Mouse (Mus musculus) CH12.LX (cell line): Measurements from ENCODE around the gene Scd2. TPM values are rescaled to one million over a fixed set of nuclear protein-coding genes. Genes with fewer than 3 reads are reported as not detected.

Source experiments
- DNase-seq: peaks from one replicate; pipeline ENCODE4 v3.0.0-alpha.2; 2013; ENCODE audit errors: extremely low read depth
- H3K27ac ChIP-seq: 2 replicates; pipeline ENCODE4 v1.5.1; 2012; ENCODE audit warnings: low read depth, mild to moderate bottlenecking, control low read depth, moderate library complexity; ENCODE audit not compliant: insufficient read depth
- H3K27me3 ChIP-seq: replicated peaks from 2 replicates; pipeline ENCODE3; 2012; ENCODE audit warnings: inconsistent platforms
- H3K36me3 ChIP-seq, 2 experiments: replicated peaks in 1 of 2; 2 replicates each; pipeline versions ENCODE3 to v1.6.1; 2012; ENCODE audit warnings: inconsistent platforms in 1 of 2, low read length in 1 of 2, mild to moderate bottlenecking in 1 of 2, mixed read lengths in 1 of 2, moderate library complexity in 1 of 2; ENCODE audit not compliant: control insufficient read depth in 1 of 2, insufficient read depth in 1 of 2
- H3K4me1 ChIP-seq, 2 experiments: 2 replicates each; pipeline ENCODE4 v1.6.1; 2012; ENCODE audit warnings: inconsistent platforms in 1 of 2, moderate library complexity in 1 of 2; ENCODE audit not compliant: insufficient read depth in 2 of 2, control insufficient read depth in 1 of 2
- H3K4me2 ChIP-seq: 2 replicates; pipeline ENCODE4 v1.6.1; 2012; ENCODE audit warnings: low read depth, mild to moderate bottlenecking, control low read depth; ENCODE audit not compliant: poor library complexity, insufficient read depth, severe bottlenecking
- H3K4me3 ChIP-seq, 3 experiments: fragments of 150-350 bp in 1 of 3; sonication (generic) in 1 of 3; replicated peaks in 1 of 3; 2 replicates each; pipeline versions ENCODE3 to v1.5.1; 2011 to 2012; ENCODE audit warnings: low read depth in 2 of 3, low read length in 2 of 3, mild to moderate bottlenecking in 2 of 3, moderate library complexity in 2 of 3, control low read depth in 1 of 3, improper control_type of control experiment in 1 of 3, inconsistent platforms in 1 of 3, mixed read lengths in 1 of 3; ENCODE audit not compliant: poor library complexity in 1 of 3
- H3K79me2 ChIP-seq: replicated peaks from 2 replicates; pipeline ENCODE4 v1.6.1; 2012; ENCODE audit warnings: mild to moderate bottlenecking, moderate library complexity; ENCODE audit not compliant: control insufficient read depth, poor library complexity, insufficient read depth, severe bottlenecking; ENCODE audit errors: extremely low read depth
- H3K9ac ChIP-seq: 2 replicates; pipeline ENCODE4 v1.6.1; 2012; ENCODE audit warnings: low read depth, mild to moderate bottlenecking, control low read depth, moderate library complexity; ENCODE audit not compliant: insufficient read depth
- H3K9me3 ChIP-seq: replicated peaks from 2 replicates; pipeline ENCODE3; 2012; ENCODE audit warnings: low read length, inconsistent platforms, mixed read lengths
- BHLHE40 ChIP-seq: IDR thresholded peaks from 2 replicates; pipeline ENCODE4 v1.6.1; 2011; ENCODE audit warnings: mild to moderate bottlenecking, low read depth, low read length, improper control_type of control experiment
- E2F4 ChIP-seq: IDR thresholded peaks from 2 replicates; pipeline ENCODE4 v1.6.1; 2011; ENCODE audit warnings: low read depth, low read length, improper control_type of control experiment; ENCODE audit not compliant: insufficient replicate concordance
- EP300 ChIP-seq: IDR thresholded peaks from 2 replicates; pipeline ENCODE4 v1.6.1; 2011; ENCODE audit warnings: low read length, improper control_type of control experiment
- JUN ChIP-seq: IDR thresholded peaks from 2 replicates; pipeline ENCODE4 v1.6.1; 2011; ENCODE audit warnings: low read depth, mild to moderate bottlenecking, low read length, improper control_type of control experiment, moderate library complexity; ENCODE audit not compliant: insufficient read depth
- JUND ChIP-seq: conservative IDR thresholded peaks from 2 replicates; pipeline ENCODE4 v1.6.1; 2011; ENCODE audit warnings: low read depth, low read length, improper control_type of control experiment
- MEF2A ChIP-seq: IDR thresholded peaks from 2 replicates; pipeline ENCODE4 v1.6.1; 2014; ENCODE audit warnings: low read depth, mild to moderate bottlenecking, inconsistent platforms, low read length, improper control_type of control experiment, borderline replicate concordance
- NELFE ChIP-seq: IDR thresholded peaks from 2 replicates; pipeline ENCODE4 v1.6.1; 2011; ENCODE audit warnings: low read depth, low read length, improper control_type of control experiment
- dilution Hi-C: fragments of 300-500 bp; cut with MboI; formaldehyde crosslinking; loops from 2 replicates; pipeline ENCODE4 v1.14.3; 2020; ENCODE audit warnings: low sequenced_read_pairs; ENCODE audit not compliant: extremely low pct_unique_long_range_greater_than_20kb, extremely low pct_ligation_motif_present
- in situ Hi-C: fragments of 300-500 bp; cut with MboI; formaldehyde crosslinking; loops from 3 replicates; pipeline ENCODE4 v1.14.3; 2019; ENCODE audit warnings: low sequenced_read_pairs, low pct_ligation_motif_present, low pct_unique_long_range_greater_than_20kb, mixed read lengths
- polyA plus RNA-seq: library from polyadenylated mRNA; unstranded; fragments of >175 nt; gene quantifications from 2 replicates; pipeline ENCODE4 v1.2.1, GENCODE M21; 2012; ENCODE audit warnings: low read depth; ENCODE audit not compliant: insufficient read length
- total RNA-seq, 2 experiments: library from RNA; depleted of rRNA; stranded (reverse); fragments of 300-350 nt in 1 of 2; fragments of >200 nt in 1 of 2; gene quantifications; 2 replicates each; pipeline ENCODE4 v1.2.3; 2012 to 2014

Gene Scd2
- total and polyA plus RNA-seq, 3 experiments: 205 to 408 (median 212) TPM

GRCm38 (mm10) chr19:44335876-44336662 is 42.6 kb downstream of the Scd2 start:
- H3K27me3 ChIP-seq: peaks cover 3% of the 10 kb centered on the region
- in situ Hi-C loops (no loop called here), dilution Hi-C loops (no loop called here)

DNA sequence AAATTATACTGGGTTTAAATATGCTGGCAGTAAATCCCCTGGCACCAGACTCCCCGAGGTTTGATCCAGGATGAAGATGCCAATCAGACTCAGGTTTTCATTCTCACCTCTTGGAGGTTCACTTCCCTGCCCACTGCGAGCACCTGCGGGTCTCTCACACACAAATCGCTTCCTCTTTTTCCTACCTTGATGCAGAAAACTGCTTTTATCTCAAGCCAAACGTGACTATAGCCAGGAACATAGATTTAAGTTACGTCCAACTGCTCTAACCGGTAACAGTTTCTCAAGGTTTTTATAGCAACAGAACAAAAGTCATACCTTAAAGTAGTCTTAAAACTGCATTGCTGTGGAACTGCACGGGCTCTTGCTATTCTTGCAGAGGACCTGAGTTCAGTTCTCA is 56.2 kb downstream of the Scd2 start:
- H3K4me1 ChIP-seq: peaks cover 2 to 8% of the 10 kb centered on the region in 2 experiments; a peak in 2 of 4 replicates
- TF ChIP-seq E2F4: no peak
- TF ChIP-seq MEF2A: no peak
- no peak for TF ChIP-seq NELFE
- TF ChIP-seq, all 38 proteins: peak for 0
- in situ Hi-C loops (no loop called here), dilution Hi-C loops (no loop called here)
- Histone ChIP-seq H3K27me3 (no peaks in the 10 kb centered on the region), H3K79me2 (no peaks in the 10 kb centered on the region), H3K4me3 (no peak overlapping the region), H3K27ac (no peak overlapping the region), H3K4me2 (no peak overlapping the region), H3K9ac (no peak overlapping the region), H3K36me3 (no peaks in the 10 kb centered on the region), H3K9me3 (peaks cover 12% of the 10 kb centered on the region)
- DNase-seq: no peak

More at GRCm38 (mm10) chr19:44335876-44336662, 42.6 kb downstream of the Scd2 start:
- no peak overlapping the region for H3K27ac ChIP-seq
- no peak for DNase-seq
- H3K9me3 ChIP-seq: no peaks in the 10 kb centered on the region
- peaks cover 8 to 40% of the 10 kb centered on the region in 2 experiments for H3K4me1 ChIP-seq
- no peak for TF ChIP-seq JUN
- H3K36me3 ChIP-seq: no peaks in the 10 kb centered on the region
- H3K4me2 ChIP-seq: no peak overlapping the region
- no peaks in the 10 kb centered on the region for H3K79me2 ChIP-seq
- no peak overlapping the region for H3K4me3 ChIP-seq
- no peak overlapping the region for H3K9ac ChIP-seq

GRCm38 (mm10) chr19:44351756-44352155 is 58.3 kb downstream of the Scd2 start:
- Histone ChIP-seq H3K36me3 (no peaks in the 10 kb centered on the region), H3K9ac (no peak overlapping the region), H3K27me3 (no peaks in the 10 kb centered on the region), H3K4me1 (peaks cover 2 to 8% of the 10 kb centered on the region in 2 experiments; a peak in 2 of 4 replicates), H3K9me3 (peaks cover 8% of the 10 kb centered on the region), H3K27ac (no peak overlapping the region), H3K4me3 (no peak overlapping the region), H3K4me2 (no peak overlapping the region), H3K79me2 (no peaks in the 10 kb centered on the region)
- no peak for DNase-seq
- dilution Hi-C loops: no loop called here
- in situ Hi-C loops: no loop called here
- TF ChIP-seq BHLHE40: 0 out of 2 replicates have a peak, but pooled peaks have one; percentile 6
- TF ChIP-seq EP300: no peak
- no peak for TF ChIP-seq NELFE
- no peak for TF ChIP-seq JUND

Other genes starting within 250 kb of the Scd2 start
- gene Erlin1, start 223.9 kb upstream of the Scd2 start, total RNA-seq (2012; rRNA removed): 9.3 and 9.7 TPM in 2 replicates
- 26.6 TPM in 2 replicates for gene Erlin1, start 223.9 kb upstream of the Scd2 start, total RNA-seq (2014; rRNA removed)
- gene Erlin1, start 223.9 kb upstream of the Scd2 start, polyA plus RNA-seq: 22.7 and 25.9 TPM in 2 replicates
- 36.4 and 36.9 TPM in 2 replicates for gene Chuk, start 186.2 kb upstream of the Scd2 start, total RNA-seq (2012; rRNA removed)
- gene Chuk, start 186.2 kb upstream of the Scd2 start, total RNA-seq (2014; rRNA removed): 82.4 and 102 TPM in 2 replicates
- gene Chuk, start 186.2 kb upstream of the Scd2 start, polyA plus RNA-seq: 40.6 and 42.7 TPM in 2 replicates
- gene Cwf19l1, start 157.8 kb upstream of the Scd2 start, total RNA-seq (2012; rRNA removed): 11.0 and 15.2 TPM in 2 replicates
- 27.8 and 30.4 TPM in 2 replicates for gene Cwf19l1, start 157.8 kb upstream of the Scd2 start, total RNA-seq (2014; rRNA removed)
- 45.0 and 45.9 TPM in 2 replicates for gene Cwf19l1, start 157.8 kb upstream of the Scd2 start, polyA plus RNA-seq
- gene Bloc1s2, start 147.2 kb upstream of the Scd2 start, total RNA-seq (2012; rRNA removed): 115 and 117 TPM in 2 replicates
- gene Bloc1s2, start 147.2 kb upstream of the Scd2 start, total RNA-seq (2014; rRNA removed): 92.4 and 107 TPM in 2 replicates
- 96.3 and 101 TPM in 2 replicates for gene Bloc1s2, start 147.2 kb upstream of the Scd2 start, polyA plus RNA-seq
- gene Pkd2l1, start 101.2 kb upstream of the Scd2 start, total RNA-seq (2012; rRNA removed): 0.04 TPM in 1 of 2 replicates, not detected in the other
- gene Pkd2l1, start 101.2 kb upstream of the Scd2 start, total RNA-seq (2014; rRNA removed): not detected in 2 replicates
- gene Pkd2l1, start 101.2 kb upstream of the Scd2 start, polyA plus RNA-seq: 0.07 TPM in 2 replicates
- gene Scd3, start 90.4 kb upstream of the Scd2 start, total RNA-seq (2012; rRNA removed): 0.04 TPM in 1 of 2 replicates, not detected in the other
- gene Scd3, start 90.4 kb upstream of the Scd2 start, total RNA-seq (2014; rRNA removed): not detected in 2 replicates
- 0.11 TPM in 1 of 2 replicates, not detected in the other for gene Scd3, start 90.4 kb upstream of the Scd2 start, polyA plus RNA-seq
- 0.08 TPM in 1 of 2 replicates, not detected in the other for gene Scd4, start 39.4 kb downstream of the Scd2 start, total RNA-seq (2012; rRNA removed)
- gene Scd4, start 39.4 kb downstream of the Scd2 start, total RNA-seq (2014; rRNA removed): 0.18 TPM in 1 of 2 replicates, not detected in the other
- 0.10 and 0.11 TPM in 2 replicates for gene Scd4, start 39.4 kb downstream of the Scd2 start, polyA plus RNA-seq
- 202 and 225 TPM in 2 replicates for gene Scd1, start 114.2 kb downstream of the Scd2 start, total RNA-seq (2012; rRNA removed)
- 240 and 314 TPM in 2 replicates for gene Scd1, start 114.2 kb downstream of the Scd2 start, total RNA-seq (2014; rRNA removed)
- 203 and 244 TPM in 2 replicates for gene Scd1, start 114.2 kb downstream of the Scd2 start, polyA plus RNA-seq
- gene Wnt8b, start 199.8 kb downstream of the Scd2 start, total RNA-seq (2012; rRNA removed): not detected in 2 replicates
- not detected in 2 replicates for gene Wnt8b, start 199.8 kb downstream of the Scd2 start, total RNA-seq (2014; rRNA removed)
- 0.07 TPM in 1 of 2 replicates, not detected in the other for gene Wnt8b, start 199.8 kb downstream of the Scd2 start, polyA plus RNA-seq